Mouse (Mus musculus) bone marrow, adult 2 months (tissue): ENCODE data around the gene Trpm3. TPM values are rescaled to one million over a fixed set of nuclear protein-coding genes. Genes with fewer than 3 reads are reported as not detected.

Source experiments
- H3K27ac ChIP-seq: fragments of 200-500 bp; 2 replicates; pipeline ENCODE4 v1.5.1; 2012; ENCODE audit warnings: low read depth, mild to moderate bottlenecking, control low read depth, inconsistent platforms, low read length; ENCODE audit not compliant: control insufficient read depth, poor library complexity, insufficient read depth
- H3K4me1 ChIP-seq: fragments of 200-500 bp; 2 replicates; pipeline ENCODE4 v1.6.1; 2011; ENCODE audit warnings: low read length; ENCODE audit not compliant: control insufficient read depth, insufficient read depth
- H3K4me3 ChIP-seq: fragments of 200-500 bp; replicated peaks from 2 replicates; pipeline ENCODE3; 2011; ENCODE audit warnings: mild to moderate bottlenecking, low read depth, low read length, control low read depth; ENCODE audit not compliant: control insufficient read depth
- CTCF ChIP-seq: fragments of 200-500 bp; IDR thresholded peaks from 2 replicates; pipeline ENCODE4 v1.5.1; 2011; ENCODE audit warnings: low read length, control low read depth; ENCODE audit not compliant: control insufficient read depth, insufficient read depth
- POLR2A ChIP-seq: fragments of 200-500 bp; IDR thresholded peaks from 2 replicates; pipeline ENCODE4 v1.6.1; 2011; ENCODE audit warnings: low read depth, mild to moderate bottlenecking, control low read depth, low read length, borderline replicate concordance; ENCODE audit not compliant: control insufficient read depth
- WGBS: fragments of 180-500 bp; shearing (Covaris S2); methylation state at CpG from one replicate; pipeline ENCODE4 v1.1.7; 2018; 5-methylcytosine and 5-hydroxymethylcytosine counted together
- polyA plus RNA-seq: library from polyadenylated mRNA; stranded (reverse); fragments of >200 nt; gene quantifications from 2 replicates; pipeline ENCODE4 v1.2.4, GENCODE M21; 2011; ENCODE audit warnings: low replicate concordance; ENCODE audit not compliant: missing spikeins, insufficient read depth, insufficient read length

The Trpm3 gene
- polyA plus RNA-seq = 0.54 and 1.8 TPM in 2 replicates

DNA sequence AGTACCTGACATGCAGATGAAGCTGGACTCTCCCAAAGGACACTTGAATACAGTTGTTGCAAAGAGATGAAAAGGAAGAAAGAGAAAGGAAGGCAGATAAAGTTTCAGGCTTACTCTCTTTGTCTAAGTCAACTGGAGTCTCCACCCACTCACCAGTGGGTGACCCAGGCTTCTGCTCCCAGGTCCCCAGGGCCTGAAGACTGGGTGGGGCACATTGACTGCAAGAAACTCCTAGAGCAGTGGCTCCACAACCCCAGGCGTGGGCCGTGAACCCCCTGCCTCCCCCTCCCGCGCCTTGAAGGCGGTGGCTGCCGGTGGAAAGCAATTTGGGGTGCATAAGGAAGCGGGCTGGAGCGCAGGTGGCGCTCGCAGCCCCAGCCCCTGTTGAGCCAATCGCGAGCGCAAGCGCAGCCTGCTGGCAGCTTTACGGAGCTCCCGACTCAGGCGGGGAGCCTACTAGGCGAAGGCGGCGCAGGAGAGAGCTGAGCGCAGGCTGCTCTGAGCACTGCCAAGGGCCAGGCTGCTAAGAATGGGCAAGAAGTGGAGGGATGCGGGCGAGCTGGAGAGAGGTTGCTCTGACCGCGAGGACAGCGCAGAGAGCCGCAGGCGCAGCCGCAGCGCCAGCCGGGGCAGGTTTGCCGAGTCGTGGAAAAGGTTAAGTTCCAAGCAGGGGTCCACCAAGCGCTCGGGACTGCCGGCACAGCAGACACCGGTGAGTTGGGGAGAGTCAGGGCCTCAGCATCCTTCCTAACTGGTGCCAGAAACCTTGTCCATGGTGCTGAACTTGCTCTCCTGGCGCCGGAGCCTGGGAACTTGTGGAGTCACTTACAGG lies at the start of gene Trpm3:
Trpm3 (plus strand) TSS at position 457 of the 832 bp plus-strand sequence.
- TF ChIP-seq CTCF (no peak), POLR2A (no peak)
- Histone ChIP-seq H3K4me1 (no peaks in the 10 kb centered on the region), H3K27ac (no peak within 1 kb of the TSS), H3K4me3 (no peak within 1 kb of the TSS)
- 5% methylated on average over 39 of the region's 39 CpGs for WGBS

DNA sequence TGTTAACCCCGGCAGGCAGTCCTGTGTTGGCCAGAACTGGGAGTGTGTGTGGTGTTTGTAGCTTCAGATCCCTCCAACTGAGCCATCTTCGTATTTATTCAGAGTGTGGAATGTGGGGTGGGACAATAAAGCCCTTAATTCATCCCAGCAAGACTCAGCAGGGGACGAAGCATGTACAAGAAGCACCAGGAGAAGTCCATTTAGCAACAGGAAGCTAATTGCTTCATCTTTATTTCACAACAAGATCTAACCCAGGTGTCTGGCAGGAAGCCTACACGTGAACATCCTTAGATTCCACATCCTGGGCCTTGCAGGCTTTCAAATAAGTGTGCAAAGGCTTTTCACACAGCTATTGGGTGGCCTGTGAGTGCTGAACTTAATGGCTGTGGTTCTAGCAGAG lies 38.3 kb upstream of the Trpm3 start:
- Histone ChIP-seq H3K27ac (no peak overlapping the region), H3K4me3 (no peak overlapping the region), H3K4me1 (peaks cover 3% of the 10 kb centered on the region)
- TF ChIP-seq POLR2A = no peak
- TF ChIP-seq CTCF = no peak
- WGBS = 36% methylated on average over 4 of the region's 4 CpGs

DNA sequence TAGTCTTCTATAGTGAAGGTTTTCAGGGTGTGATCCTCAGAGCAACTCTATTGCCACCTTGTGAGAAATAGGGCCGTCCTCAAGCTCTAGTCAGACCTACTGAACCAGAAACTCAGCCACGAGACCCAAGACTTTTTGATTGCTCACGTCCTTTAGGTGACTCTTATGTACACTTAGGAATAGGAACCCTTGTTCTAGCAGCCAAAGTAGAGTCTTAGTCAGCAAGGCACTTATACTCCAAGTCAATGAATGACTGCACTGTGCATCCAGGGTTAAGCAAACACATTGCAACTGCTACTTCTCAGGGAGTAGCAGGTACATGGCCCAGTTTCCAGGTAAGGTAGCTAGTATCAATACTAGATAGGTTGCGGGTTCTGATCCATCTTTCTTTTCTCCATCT lies 35.0 kb upstream of the Trpm3 start:
- TF ChIP-seq CTCF = no peak
- no peak for TF ChIP-seq POLR2A
- 73% methylated on average over 4 of the region's 4 CpGs for WGBS
- Histone ChIP-seq H3K4me3 (no peak overlapping the region), H3K4me1 (peaks cover 3% of the 10 kb centered on the region), H3K27ac (no peak overlapping the region)

DNA sequence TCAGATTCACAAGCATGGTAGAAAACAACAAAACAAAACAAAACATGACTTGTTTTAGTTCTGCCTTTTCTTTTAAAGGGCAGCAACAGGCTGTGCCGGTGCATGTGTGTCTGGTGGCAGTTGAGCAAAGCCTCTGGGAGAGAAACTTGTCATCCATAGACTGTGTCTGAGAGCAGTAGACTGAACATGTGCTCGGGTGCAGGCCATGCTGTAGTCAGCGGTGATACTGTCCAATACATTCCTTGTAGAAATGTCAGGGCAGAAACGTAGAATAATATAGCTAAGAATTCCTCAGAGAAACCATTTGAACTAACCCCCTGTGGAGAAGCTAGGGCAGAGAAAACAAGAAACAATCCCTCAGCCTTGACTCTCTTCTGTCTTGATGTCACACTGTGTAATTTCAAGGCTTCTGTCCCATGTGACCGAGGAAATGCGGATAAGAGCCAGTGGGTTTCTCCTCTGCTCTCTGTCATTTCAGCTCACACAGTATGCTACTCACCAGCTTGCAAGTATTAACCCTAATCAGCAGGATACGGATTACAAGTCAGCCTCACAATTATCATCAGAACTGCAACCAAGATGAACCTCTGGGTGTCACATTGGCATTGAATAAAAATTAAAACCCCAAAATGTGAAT lies 33.9 kb upstream of the Trpm3 start:
- H3K4me3 ChIP-seq = no peak overlapping the region
- WGBS = 81% methylated on average over 7 of the region's 7 CpGs
- TF ChIP-seq POLR2A = no peak
- no peak for TF ChIP-seq CTCF

DNA sequence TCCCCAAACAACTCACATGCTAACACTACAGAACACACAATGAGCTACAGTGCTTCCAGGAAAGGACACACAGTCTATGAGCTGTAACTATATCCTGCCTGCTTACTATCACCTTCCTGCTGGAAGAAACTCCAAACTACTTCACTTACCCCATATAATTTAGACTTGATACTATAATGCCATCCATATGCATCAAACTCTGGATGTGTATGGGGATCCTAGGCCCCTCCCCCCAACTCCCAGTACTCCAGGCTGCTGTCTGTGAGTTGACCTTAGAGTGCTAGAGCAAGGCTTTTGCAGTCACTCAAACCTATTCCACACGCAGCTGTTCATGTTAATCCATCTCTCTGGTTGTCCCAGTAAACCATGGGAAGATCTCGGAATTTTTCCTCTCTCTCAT lies 33.2 kb upstream of the Trpm3 start:
- 63% methylated on average over 2 of the region's 2 CpGs for WGBS

More for the DNA sequence above, 33.9 kb upstream of the Trpm3 start:
- Histone ChIP-seq H3K27ac (no peak overlapping the region), H3K4me1 (peaks cover 3% of the 10 kb centered on the region)

DNA sequence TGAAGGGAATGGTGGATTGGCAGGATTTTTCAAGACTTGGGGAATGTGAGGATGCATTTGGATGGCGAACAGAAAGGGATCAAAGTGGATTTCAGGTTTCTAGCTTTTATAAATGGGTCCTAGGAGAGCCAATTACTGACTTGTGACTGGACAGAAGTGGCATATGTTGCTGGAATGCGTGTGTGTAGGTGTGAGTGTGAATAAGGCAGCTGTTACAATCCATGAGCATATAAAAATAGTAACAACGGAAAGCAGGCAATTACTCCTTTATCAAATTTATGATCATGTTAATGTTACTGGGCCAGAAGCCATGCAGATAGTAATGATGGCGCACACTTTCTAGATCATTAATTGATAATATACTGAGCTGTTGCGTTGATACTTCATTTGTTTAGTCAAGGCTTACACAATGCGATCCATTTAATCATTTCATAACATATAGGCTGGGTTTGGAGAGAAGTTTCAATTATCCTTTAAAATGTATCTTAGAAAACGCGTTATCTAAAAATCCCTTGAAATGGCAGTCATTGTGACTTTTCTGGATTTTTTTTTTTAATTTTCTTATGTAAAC lies 29.9 kb upstream of the Trpm3 start:
- WGBS = 82% methylated on average over 8 of the region's 8 CpGs
- no peak for TF ChIP-seq POLR2A
- TF ChIP-seq CTCF = no peak

More for the DNA sequence above, 33.2 kb upstream of the Trpm3 start:
- Histone ChIP-seq H3K4me3 (no peak overlapping the region), H3K4me1 (peaks cover 3% of the 10 kb centered on the region), H3K27ac (no peak overlapping the region)
- TF ChIP-seq CTCF (no peak), POLR2A (no peak)

DNA sequence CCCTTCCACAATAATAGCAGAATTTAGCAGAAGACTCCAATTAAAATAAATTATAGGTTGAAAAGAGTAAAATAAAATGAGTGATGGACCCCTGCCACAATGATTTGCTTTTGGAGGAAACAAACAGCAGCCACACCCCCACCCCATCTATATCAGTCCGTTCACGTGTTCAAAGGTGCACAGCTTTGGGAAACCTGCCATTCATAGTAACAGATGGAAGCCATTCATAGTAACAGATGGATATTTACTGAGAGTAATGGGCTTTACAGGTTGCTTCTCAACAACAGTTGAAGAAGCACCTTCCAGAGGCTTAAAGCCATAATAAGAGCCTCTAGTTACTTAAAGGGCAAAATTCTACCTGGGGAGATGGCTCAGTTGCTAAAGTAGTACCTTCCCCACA lies 17.9 kb upstream of the Trpm3 start:
- H3K4me1 ChIP-seq = no peaks in the 10 kb centered on the region
- no peak for TF ChIP-seq POLR2A
- 92% methylated on average over 2 of the region's 2 CpGs for WGBS
- H3K27ac ChIP-seq = no peak overlapping the region
- H3K4me3 ChIP-seq = no peak overlapping the region

More for the DNA sequence above, 29.9 kb upstream of the Trpm3 start:
- Histone ChIP-seq H3K4me1 (no peaks in the 10 kb centered on the region), H3K4me3 (no peak overlapping the region), H3K27ac (no peak overlapping the region)

DNA sequence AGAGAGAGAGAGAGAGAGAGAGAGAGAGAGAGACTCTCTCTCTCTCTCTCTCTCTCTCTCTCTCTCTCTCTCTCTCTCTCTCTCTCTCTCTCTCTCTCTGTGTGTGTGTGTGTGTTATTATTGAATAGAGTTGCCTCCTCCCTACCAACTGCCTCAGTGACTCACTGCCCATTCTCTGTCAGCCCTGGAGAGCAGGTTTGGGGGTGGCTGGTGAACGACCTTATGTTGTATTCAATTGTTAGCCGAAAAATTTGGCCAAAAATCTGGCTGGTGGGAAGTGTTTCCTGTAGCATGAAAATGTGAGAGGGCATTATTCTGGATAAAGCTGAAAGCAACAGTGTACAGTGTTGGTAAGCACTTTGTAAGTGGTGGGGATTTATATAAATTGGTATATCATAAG lies 17.2 kb upstream of the Trpm3 start:
- no peak overlapping the region for H3K27ac ChIP-seq
- 77% methylated on average over 2 of the region's 2 CpGs for WGBS
- TF ChIP-seq POLR2A (no peak), CTCF (no peak)
- H3K4me1 ChIP-seq = no peaks in the 10 kb centered on the region
- no peak overlapping the region for H3K4me3 ChIP-seq
